Mouse (Mus musculus): Measurements from ENCODE around the gene Sdccag8. TPM values are rescaled to one million over a fixed set of nuclear protein-coding genes. Genes with fewer than 3 reads are reported as not detected.

Gene Sdccag8
- polyA plus RNA-seq (2014; fragmentation: Illumina TruSeq; extraction: RNeasy Lipid Tissue Mini Kit (QIAGEN cat#74804)) = 9.5 TPM

DNA sequence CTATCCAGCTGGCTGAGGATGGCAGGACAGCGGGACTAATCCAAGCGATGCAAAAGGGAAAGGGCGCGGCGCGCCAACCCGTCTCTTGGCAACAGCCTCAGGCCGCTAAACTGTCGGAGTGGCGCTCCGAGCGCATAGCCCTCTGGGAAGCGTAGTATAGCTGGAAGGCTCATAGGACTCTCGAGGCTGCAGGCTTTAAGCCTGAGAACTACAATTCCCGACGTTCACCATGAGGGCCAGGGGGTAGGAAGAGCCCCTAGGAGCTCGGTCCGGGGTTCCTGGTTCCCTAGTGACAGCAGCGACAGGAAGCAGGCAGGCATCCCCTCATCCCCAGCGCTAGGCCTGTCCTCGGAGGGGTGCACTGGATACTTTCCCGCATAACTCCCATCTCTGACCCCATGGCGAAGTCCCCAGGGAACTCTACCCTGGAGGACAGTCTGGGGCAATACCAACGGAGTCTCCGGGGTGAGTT lies at the start of gene Sdccag8:
Sdccag8 (plus strand) TSS at position 70 of the 472 bp plus-strand sequence.

GRCm38 (mm10) chr1:176814036-176814420 lies 432 bp upstream of the Sdccag8 start, which contains the start of gene Cep170:
Cep170 (minus strand) TSS chr1:176814067.

Other genes starting within 250 kb of the Sdccag8 start
- gene Cep170, start 593 bp upstream of the Sdccag8 start, polyA plus RNA-seq (2014; fragmentation: Illumina TruSeq; extraction: RNeasy Lipid Tissue Mini Kit (QIAGEN cat#74804)) = 65.9 TPM